Mouse (Mus musculus) telencephalon, adult 2 months (tissue): ENCODE measurements around the gene Gm21852.
"Not testable (repeated sequence)": the region's sequence is repeated elsewhere in the genome, so short reads cannot be mapped to it uniquely, and the experiment has no call there.

ENCODE experiments used
- DNase-seq: peaks from one replicate; pipeline ENCODE4 v3.0.0-alpha.2; 2011; ENCODE audit warnings: low read depth, low spot score

The Gm21852 gene

DNA sequence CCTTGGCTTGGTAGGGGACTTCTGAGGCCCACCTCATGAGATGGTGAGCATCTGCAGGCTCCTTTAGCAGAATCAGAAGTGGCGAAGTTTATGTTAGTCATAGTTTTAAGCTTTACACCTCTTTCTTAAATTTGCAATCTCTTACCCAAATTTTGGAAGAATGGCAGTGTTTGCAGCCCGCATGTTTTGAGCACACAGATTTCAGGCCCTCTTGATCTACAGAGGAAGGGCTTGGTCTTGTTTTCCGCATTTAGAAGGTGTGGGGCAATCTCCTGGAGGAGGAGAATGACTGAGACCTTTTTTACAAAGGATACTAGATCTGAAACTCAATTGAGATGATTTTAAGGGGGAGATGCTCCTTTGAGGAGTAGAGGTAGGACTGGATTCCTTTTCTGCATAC is at the start of gene Gm21852:
Gene Gm21852 (minus strand): TSS at position 101 of the 400 bp plus-strand sequence.
- not testable (repeated sequence) for DNase-seq
